Mouse (Mus musculus) NIH3T3 (cell line): ENCODE data around the gene Tmtc4.

Experiments
- DNase-seq: peaks from one replicate; pipeline ENCODE4 v3.0.0-alpha.2; 2012; ENCODE audit warnings: low read depth

Tmtc4 gene

GRCm38 (mm10) chr14:122983226-122984215 lies at the start of gene Tmtc4:
Gene Tmtc4, minus strand, starts transcription at chr14:122984035.
- DNase-seq: peak; percentile 95

- DNase-seq: no peak
Observed at GRCm38 (mm10) chr14:123032435-123032834, 48.6 kb upstream of the Tmtc4 start.

- peak; percentile 2 for DNase-seq
Observed at GRCm38 (mm10) chr14:123027876-123028275, 44.0 kb upstream of the Tmtc4 start.

- DNase-seq: no peak
Observed at GRCm38 (mm10) chr14:123022981-123023380, 39.1 kb upstream of the Tmtc4 start.

- DNase-seq: no peak
Observed at GRCm38 (mm10) chr14:123016310-123016709, 32.5 kb upstream of the Tmtc4 start.

DNA sequence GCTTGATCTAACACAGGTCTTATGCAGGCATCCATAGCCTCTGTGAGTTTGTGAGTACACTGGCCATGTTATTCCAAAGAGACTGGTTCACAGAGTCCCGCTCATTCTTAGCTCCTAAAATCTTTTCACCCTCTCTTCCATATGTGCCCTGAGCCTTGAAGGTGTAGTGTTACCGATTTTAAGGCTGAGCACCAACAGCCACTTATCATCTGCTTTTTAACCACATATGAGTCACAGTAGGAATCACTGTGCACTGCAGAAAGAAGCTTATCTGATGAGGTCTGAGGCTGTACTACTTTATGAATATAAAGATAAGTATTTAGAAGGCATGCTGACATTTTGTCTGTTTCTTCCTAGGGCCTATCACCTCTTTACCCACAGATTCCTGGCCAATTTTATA lies 31.9 kb upstream of the Tmtc4 start:
- no peak for DNase-seq

DNA sequence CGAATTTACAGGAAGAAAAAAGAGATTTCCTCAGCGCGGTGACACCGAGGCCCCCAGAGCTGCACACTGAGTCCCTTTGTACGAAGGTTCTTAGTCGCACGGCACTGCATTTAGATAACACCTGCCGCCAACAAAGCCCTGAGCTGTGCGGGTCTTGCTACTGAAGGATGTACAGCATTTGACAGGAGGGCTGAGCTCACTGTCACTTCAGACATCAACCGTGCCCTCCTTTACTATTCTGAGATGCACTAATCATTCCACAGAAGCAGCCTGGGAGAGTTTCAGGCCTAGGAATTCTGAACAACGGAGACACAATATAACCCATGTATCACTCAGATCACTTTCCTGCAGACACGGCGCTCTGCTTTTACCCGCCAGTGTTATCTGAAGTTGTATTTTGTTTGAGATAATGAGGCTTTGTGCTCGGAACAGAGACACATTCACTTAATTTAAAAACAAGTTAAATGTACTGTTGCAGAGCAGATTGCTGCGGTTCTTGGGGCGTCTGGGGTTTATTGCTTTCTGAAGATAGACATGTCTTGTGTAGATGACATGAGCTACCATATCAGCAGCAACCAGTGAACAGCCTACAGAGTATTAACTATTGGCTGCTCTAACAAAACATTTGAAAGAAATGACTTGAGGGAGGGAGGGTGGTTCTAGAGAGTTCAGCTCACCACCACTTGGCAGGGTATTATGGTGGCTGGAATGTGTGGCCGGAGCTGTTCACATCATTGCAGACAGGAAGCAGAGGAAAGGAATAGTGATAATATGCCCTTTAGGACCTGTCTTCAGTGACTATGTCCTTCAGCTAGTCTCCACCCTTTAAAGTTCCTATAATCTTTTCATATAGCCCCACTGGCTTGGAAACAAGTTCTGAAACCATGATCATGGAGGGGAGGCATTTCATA lies 25.5 kb upstream of the Tmtc4 start:
- DNase-seq: no peak

DNA sequence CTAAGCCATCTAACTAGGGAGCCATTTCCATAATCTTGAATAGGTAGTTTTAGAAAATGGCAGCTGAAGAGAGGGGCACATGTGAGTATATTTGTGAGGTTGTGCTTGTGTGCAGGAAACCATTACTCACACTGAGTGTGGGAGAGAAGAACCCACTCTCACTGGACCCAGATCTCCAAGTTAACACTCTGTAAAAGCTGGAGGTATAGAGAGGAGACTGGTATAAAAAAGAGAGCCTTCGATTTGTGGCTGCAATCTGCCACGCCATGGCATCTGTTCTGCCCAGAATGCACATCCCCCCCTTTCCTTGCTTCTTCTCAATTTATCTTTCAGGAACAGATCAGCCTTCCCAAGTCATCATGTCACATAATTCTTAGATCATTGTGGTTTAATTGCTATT lies 24.8 kb upstream of the Tmtc4 start:
- DNase-seq: no peak

DNA sequence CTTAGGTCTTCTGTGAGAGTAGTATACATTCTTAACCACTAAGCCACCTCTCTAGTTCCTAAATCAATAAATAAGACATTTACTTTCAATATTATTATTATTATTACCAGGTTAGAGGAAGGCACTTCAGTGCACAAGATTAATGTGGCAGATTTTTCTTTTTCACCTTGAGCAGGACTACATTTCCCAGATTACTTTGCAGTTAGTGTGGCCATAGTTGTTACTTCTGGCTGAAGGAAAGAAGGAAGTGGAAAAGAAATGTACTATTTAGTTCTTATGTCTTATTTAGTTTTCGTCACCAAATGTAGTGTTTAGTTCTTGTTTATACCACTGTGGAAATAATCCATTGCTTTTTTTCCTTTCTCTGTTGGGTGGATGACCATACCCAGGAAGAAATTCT lies 19.9 kb upstream of the Tmtc4 start:
- no peak for DNase-seq

DNA sequence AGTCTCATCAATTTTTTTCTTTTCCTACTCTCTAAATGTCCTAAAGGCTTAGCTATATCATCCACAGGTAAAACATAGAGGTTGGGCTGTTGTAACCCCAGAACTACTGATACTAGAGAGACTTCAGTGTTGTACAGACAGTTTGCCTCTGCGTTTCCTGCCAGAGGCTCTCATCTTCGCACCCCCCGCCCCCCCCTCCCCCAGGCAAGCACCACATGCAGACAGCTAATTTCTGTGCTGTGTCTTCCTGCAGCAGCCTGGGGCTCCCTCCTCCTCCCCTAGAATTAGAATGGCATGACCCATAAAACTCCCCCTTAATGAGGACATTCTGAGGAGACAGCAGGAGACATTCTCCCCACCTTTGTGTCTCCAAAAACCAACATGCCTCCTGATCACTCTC lies 17.6 kb upstream of the Tmtc4 start:
- DNase-seq: no peak

GRCm38 (mm10) chr14:122997465-122997864 lies 13.6 kb upstream of the Tmtc4 start:
- no peak for DNase-seq

DNA sequence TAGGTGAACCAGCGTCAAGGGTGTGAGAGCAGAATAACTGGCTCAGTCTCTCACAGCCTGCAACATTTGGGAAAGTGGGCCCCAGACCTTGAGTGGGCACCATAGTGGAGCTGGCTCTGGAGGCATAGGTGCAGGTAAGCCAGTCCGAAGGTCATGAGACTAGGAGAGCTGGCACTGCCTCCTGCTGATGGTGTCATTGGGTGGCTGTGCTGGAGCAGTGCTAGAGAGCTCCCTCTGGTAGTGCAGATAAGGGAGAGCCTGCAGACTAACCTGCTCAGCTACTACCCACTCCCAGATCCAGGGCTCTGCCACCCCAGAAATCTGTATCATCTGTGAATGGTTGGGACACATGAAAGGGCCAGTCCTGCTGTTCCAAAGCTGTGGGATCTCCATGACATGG lies 10.1 kb upstream of the Tmtc4 start:
- DNase-seq: no peak

- no peak for DNase-seq
Observed at GRCm38 (mm10) chr14:122992937-122993336, 9.1 kb upstream of the Tmtc4 start.

- no peak for DNase-seq
Observed at GRCm38 (mm10) chr14:122990521-122991052, 6.8 kb upstream of the Tmtc4 start.

DNA sequence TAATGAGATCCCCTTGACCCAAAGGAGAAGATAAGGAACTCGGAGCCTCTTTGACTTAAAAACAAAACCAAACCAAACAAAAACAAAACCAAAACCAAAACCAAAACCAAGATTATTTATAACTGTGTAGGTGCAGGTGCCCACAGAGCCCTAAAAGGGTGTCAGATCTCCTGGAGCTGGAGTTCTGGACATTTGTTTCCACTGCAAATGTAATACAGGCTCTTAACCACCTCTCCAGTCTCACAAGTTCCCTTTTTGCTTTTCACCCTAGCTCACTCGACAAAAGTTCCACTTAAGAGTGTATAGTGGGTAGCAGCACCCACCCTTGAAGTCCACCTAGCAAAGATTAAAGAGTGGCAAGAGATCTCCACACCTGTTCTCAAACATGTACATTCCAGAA lies 2.6 kb upstream of the Tmtc4 start:
- no peak for DNase-seq

DNA sequence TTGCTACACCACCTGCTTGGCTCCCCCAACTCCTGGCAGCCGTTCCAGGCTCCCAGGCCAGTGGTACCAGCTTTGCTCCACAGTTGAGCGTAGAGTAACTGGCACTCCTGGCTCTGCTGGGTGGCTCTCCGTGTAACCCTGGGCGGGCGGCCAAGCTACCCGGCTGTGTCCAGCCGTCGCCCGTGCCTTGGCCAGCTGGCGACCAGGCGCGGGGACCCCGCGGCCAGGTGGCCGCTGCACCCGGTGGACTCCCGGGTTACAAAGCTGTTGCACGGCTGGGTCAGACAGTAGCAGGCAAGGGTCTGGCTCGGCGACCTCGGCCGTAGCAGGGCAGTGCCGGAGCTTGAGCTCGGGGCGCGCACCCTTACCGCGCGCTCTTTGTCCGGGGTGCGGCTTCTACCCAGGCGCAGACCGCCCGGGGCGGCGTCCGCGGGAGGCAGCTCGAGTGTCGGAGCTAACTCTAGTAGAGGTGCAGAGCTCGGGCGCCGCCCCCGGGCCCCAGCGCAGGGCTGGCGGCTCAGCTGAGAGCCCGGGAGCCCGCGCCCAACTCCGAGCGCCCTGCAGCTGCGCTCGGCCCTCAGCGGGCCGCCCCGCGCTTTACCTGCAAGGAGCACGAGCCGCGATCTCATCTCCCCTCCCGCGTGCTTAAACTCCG lies 1.1 kb downstream of the Tmtc4 start:
- peak; percentile 81 for DNase-seq

- no peak for DNase-seq
Observed at GRCm38 (mm10) chr14:122981831-122982485, 1.9 kb downstream of the Tmtc4 start.

DNA sequence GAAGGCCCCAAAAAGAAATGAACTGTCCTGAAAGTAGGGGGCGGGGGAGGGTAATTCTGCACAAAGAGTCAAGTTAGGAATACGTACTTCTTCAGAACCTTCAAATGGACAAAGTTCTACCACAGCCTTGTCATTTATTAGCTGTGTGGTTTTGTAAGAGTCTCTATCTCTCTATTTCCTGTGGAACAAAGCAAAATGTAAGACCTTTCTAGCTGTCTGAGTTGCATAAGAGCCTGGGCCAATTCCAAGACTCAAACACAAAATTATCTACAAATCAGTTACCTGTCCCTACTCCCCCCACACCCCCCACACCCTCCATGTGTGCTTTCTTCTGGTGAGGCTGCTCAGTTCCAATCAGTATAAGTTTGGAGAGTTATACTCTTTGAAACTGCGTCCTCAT lies 5.0 kb downstream of the Tmtc4 start:
- no peak for DNase-seq

DNA sequence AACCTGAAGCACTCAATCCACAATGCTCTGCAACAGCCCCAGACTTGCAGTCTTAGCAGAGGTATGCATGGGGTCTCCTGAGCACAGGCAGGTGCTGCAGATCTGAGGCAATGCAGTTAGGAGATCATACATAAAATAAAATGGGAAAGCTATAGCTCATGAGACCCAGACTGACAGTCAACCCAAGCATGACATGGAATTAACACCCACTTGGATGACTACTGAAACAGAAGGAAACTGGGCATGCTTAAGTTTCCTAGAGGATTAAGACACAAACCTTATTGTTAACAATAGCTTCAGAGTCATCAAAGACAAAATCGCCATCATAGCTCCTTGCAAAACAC lies 6.1 kb downstream of the Tmtc4 start:
- DNase-seq: no peak

DNA sequence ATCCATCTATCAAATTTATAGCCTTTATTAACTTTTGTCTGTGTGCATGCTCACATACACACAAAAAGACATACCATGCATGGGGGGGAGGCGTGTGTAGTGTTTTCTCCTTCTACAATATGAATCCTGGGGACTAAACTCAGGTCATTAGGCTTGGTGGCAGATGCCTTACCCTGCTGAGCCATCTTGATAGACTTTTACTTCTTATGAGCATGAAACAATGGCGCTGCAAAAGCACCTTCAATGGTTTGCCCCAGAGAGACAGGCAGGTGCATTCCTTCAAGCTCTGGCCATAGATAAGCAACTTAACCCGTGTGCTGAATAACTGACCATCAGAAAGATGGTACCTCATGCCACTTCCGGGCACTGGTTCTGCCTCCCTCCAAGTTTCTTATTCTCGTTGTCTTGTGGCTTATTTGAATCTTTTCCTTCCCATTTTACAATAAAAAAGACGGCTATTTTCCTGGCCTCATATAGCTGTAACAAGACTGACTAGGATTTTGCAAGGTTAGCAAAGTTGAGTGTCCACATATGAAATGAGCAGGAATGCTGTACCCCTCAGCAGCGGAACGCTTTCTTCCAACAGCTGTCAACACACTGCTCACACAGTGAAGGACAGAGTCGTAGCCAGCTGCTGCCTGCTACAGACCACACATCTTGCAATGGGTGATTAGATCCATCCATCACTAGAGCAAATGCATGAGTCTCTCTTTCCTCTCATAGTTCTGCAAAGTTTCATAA lies 6.6 kb downstream of the Tmtc4 start:
- no peak for DNase-seq
